Mouse (Mus musculus) small intestine, adult 10 weeks (tissue): Measurements from ENCODE around the gene Acaa1a. TPM values are rescaled to one million over a fixed set of nuclear protein-coding genes. Genes with fewer than 3 reads are reported as not detected.

ENCODE experiments used
- polyA plus RNA-seq: library from polyadenylated mRNA; stranded (reverse); fragments of 350-450 nt; fragmentation: Illumina TruSeq; extraction: RNeasy Lipid Tissue Mini Kit (QIAGEN cat#74804); gene quantifications from one replicate; pipeline ENCODE4 v1.2.3, GENCODE M21; 2014; ENCODE audit warnings: low replicate concordance

The Acaa1a gene
- polyA plus RNA-seq, result 4.6 TPM

GRCm38 (mm10) chr9:119339558-119340211 is at the start of gene Acaa1a:
Acaa1a (plus strand) TSS chr9:119339676.

DNA sequence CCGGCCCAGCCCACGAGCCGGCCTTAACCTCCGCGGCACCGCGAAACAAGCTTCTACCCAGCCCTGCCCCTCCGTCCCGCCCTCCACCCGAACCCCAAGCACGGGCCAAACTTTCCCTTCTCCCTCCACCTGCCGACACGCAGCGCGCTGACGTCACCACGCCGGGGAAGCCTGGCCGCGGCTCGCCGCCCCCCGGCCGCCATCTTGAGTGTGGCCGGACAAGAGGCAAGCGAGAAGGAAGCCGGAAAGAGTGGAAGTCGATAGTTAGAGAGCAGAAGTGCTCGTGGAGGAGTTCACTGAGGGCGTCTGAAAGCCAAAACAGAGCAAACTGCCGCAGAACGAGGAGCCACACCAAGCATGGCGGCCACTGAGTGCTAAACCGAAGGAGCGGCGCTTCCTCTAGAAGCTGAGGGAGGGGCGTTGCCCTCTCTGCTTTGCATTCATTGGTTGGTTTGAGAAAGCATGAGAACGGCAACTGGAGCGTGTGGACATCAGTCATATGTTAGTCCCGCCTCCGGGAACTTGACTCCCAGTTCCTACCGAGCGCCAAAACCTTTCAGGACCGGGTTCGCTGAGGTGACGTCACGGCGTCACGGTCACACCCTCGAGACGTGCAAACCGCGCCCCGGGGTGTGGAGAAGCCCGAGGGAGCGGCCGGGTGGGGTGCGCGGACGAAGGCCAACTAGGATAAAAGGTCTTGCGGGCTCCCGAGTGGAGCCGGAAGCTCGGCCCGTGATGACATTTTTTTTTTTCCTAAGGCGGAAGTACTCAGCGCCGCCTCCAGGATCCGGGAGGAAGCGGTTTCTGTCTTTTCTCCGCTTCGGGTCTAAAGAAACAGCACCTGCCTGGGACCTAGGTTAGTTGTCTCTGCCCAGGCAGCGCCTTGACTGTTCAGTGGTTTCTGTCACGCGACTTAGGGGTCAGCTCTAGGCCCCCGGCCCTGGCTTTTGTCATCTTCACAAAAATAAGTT is 16.9 kb upstream of the Acaa1a start, which contains the start of gene Oxsr1:
TSS of gene Oxsr1 (minus strand) at position 139 of the 971 bp plus-strand sequence.

GRCm38 (mm10) chr9:119340909-119341816 is 1.7 kb downstream of the Acaa1a start, which contains the start of gene Myd88:
Myd88 (minus strand) TSS chr9:119341411.

DNA sequence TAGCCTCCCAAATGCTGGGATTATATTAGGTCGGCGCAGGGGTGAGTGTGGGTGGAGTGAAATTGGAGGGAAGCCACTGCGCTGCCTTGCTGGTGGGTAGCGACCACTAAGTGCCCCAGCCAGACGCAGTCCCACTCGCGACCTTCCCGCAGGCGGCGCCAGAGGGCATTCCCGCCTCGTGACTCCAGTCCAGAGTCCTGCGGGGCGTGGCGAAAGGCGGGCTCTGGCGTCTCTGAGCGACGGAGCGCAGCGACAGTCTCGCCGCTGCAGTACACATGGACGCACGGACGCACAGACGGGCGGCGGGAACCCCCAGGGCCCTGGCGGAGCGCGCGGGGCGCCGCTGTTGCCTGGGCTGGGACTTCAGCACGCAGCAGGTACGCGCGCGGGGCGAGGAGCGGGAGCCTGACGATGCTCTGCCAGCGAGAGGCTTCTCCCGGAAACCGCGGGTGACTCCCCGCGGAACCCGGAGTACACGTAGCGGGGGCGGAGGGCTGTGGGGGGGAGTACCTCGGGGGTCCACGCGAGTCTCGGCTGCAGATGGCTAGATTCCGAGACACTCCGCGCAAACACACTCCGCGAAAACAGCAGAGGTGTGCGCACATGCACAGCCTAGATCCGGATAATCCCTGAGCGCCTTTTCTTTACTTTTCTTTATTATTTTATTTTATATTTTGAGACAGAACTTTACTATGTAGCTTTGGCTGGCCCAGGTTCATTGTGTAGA is 18.0 kb downstream of the Acaa1a start, which contains the start of gene Xylb:
TSS of gene Xylb (plus strand) at position 51 of the 727 bp plus-strand sequence.

GRCm38 (mm10) chr9:119365284-119365683 is 25.8 kb downstream of the Acaa1a start, which contains the start of gene Slc22a14:
Slc22a14 (minus strand) TSS chr9:119365553.

Other genes starting within 250 kb of the Acaa1a start
- 0.41 TPM for gene Plcd1, start 246.2 kb upstream of the Acaa1a start, polyA plus RNA-seq
- gene Dlec1, start 237.2 kb upstream of the Acaa1a start, polyA plus RNA-seq, result not detected
- 0.26 TPM for gene Acaa1b, start 182.6 kb upstream of the Acaa1a start, polyA plus RNA-seq
- not detected for gene Gm47289, start 180.5 kb upstream of the Acaa1a start, polyA plus RNA-seq
- gene Slc22a13, start 130.6 kb upstream of the Acaa1a start, polyA plus RNA-seq, result not detected
- 45.1 TPM for gene Oxsr1, start 17.2 kb upstream of the Acaa1a start, polyA plus RNA-seq
- gene Myd88, start 1.7 kb downstream of the Acaa1a start, polyA plus RNA-seq, result 7.0 TPM
- gene Xylb, start 17.7 kb downstream of the Acaa1a start, polyA plus RNA-seq, result 11.5 TPM
- gene Slc22a14, start 25.9 kb downstream of the Acaa1a start, polyA plus RNA-seq, result not detected
- gene Acvr2b, start 62.4 kb downstream of the Acaa1a start, polyA plus RNA-seq, result 0.33 TPM
- gene Exog, start 105.3 kb downstream of the Acaa1a start, polyA plus RNA-seq, result 1.4 TPM
- gene Scn5a, start 239.3 kb downstream of the Acaa1a start, polyA plus RNA-seq, result not detected